Mouse (Mus musculus) small intestine, adult 2 months (tissue): ENCODE measurements at regions not wholly inside any gene's neighbourhood (a gene's known extent, or its start where the extent isn't known, plus 50 kb on each side); places are given as distances from the start of the nearest gene placed in this dataset.
A peak's percentile ranks its signal among the peaks of the same experiment; 100 is the strongest.

ENCODE experiments used
- H3K27ac ChIP-seq: fragments of 200-500 bp; 2 replicates; pipeline ENCODE4 v1.5.1; 2012; ENCODE audit warnings: low read depth, low read length, control low read depth, inconsistent platforms; ENCODE audit not compliant: insufficient read depth
- H3K27me3 ChIP-seq: fragments of 200-500 bp; 2 replicates; pipeline ENCODE4 v1.6.1; 2012; ENCODE audit warnings: mild to moderate bottlenecking, moderate library complexity, low read length, inconsistent platforms; ENCODE audit not compliant: control insufficient read depth, insufficient read depth
- H3K36me3 ChIP-seq: fragments of 200-500 bp; 2 replicates; pipeline ENCODE4 v1.6.1; 2012; ENCODE audit warnings: mild to moderate bottlenecking, low read length, control low read depth, inconsistent platforms; ENCODE audit not compliant: control insufficient read depth, insufficient read depth
- H3K4me1 ChIP-seq: fragments of 200-500 bp; 2 replicates; pipeline ENCODE4 v1.6.1; 2012; ENCODE audit warnings: low read length, inconsistent platforms, mixed read lengths; ENCODE audit not compliant: control insufficient read depth, insufficient read depth, insufficient read length
- H3K4me3 ChIP-seq: fragments of 200-500 bp; 2 replicates; pipeline ENCODE4 v1.5.1; 2012; ENCODE audit warnings: low read depth, mild to moderate bottlenecking, control low read depth, inconsistent platforms, low read length, moderate library complexity
- CTCF ChIP-seq: fragments of 200-500 bp; IDR thresholded peaks from 2 replicates; pipeline ENCODE4 v1.5.1; 2012; ENCODE audit warnings: low read depth, mild to moderate bottlenecking, control low read depth, inconsistent platforms, low read length, moderate library complexity, mixed read lengths; ENCODE audit not compliant: insufficient replicate concordance, insufficient read length; ENCODE audit errors: extremely low read depth
- POLR2A ChIP-seq: fragments of 200-500 bp; IDR thresholded peaks from 2 replicates; pipeline ENCODE4 v1.6.1; 2012; ENCODE audit warnings: low read depth, mild to moderate bottlenecking, control low read depth, inconsistent platforms, low read length, moderate library complexity
- WGBS: fragments of 180-500 bp; shearing (Covaris S2); methylation state at CpG from one replicate; pipeline ENCODE4 v1.1.7; 2018; 5-methylcytosine and 5-hydroxymethylcytosine counted together

DNA sequence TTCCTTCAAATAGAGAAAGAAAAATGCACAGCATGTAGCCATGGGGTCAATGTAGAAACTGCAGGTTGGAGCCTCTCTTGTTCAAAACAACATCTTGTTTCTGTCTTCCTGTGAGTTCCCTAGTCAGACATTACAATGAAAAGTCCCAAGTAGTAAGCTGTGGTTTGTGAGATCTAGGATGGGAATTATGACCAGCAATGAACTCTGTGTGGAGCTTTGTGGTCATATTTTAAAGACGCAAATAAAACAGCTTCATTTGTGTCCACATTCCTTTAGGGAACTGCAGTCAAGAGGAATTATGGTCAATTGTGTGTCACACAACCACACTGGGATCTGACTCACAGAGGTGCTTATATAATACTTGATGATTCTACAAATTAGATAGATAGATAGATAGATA is 90.2 kb upstream of the Nxt1 start:
- Histone ChIP-seq H3K36me3 (no peaks in the 10 kb centered on the region), H3K4me3 (no peak overlapping the region), H3K4me1 (no peaks in the 10 kb centered on the region), H3K27ac (no peak overlapping the region), H3K27me3 (no peaks in the 10 kb centered on the region)
- 81% methylated on average over 1 of the region's 1 CpGs for WGBS
- TF ChIP-seq POLR2A (no peak), CTCF (no peak)

GRCm38 (mm10) chr2:148581666-148582065 is 90.7 kb upstream of the Nxt1 start:
- no peak for TF ChIP-seq POLR2A
- no peak for TF ChIP-seq CTCF
- H3K36me3 ChIP-seq: no peaks in the 10 kb centered on the region
- no peaks in the 10 kb centered on the region for H3K4me1 ChIP-seq
- H3K27me3 ChIP-seq: no peaks in the 10 kb centered on the region
- WGBS: 59% methylated on average over 4 of the region's 4 CpGs
- H3K27ac ChIP-seq: no peak overlapping the region
- H3K4me3 ChIP-seq: no peak overlapping the region

DNA sequence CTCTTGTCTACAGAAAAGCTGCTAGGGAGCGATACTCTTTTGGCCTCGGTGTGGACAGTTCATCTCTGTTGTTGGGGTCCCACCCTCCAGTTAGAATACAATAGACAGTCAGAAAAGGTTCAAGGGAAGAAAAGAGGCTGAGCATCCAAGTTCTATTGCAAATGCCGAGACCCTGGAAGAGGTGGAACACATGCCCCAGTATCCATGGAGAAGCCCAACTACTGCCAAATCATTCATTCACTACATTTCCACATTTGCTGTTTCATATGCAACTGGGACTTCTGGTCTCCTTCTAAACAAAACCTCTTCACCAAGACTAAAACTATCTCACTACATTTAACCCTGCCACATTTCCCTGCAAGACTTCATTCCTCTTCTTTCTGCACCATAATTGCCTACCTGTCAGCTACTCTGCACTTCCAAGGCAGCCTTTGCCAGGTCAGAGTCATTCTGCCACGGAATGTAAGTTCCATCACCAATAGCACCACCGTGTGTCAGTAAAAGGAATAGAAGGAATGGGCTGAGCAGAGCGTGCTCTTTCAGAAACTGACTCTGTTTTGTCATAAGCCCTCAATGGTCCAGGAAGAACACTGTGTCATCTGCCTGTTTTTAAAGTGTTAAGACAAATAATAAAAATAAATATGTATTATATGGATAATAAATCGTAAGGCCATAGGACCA is 92.0 kb upstream of the Nxt1 start:
- TF ChIP-seq CTCF (0 out of 2 replicates have a peak, but pooled peaks have one; percentile 26), POLR2A (no peak)
- Histone ChIP-seq H3K36me3 (no peaks in the 10 kb centered on the region), H3K4me3 (no peak overlapping the region), H3K4me1 (no peaks in the 10 kb centered on the region), H3K27me3 (no peaks in the 10 kb centered on the region), H3K27ac (no peak overlapping the region)
- 37% methylated on average over 7 of the region's 7 CpGs for WGBS

DNA sequence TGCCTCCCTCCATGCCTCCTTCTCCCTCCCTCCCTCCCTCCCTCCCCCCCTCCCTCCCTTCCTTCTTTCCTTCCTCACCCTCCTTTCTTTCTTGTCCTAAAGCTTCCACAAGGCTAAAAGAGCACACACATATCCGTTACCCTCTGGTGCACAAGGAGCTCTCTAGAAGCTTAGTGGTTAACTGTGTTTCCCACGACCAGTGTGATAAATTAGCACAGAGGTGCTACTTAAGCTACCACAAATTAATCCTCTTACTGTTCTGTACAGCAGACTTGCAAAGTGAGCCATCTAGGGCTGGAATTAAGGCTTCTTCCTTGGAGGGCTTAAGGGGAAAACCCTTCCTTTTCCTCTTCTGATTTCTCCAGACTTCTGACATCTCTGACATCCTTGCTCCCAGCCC is 92.8 kb upstream of the Nxt1 start:
- WGBS: 44% methylated on average over 2 of the region's 2 CpGs

GRCm38 (mm10) chr2:148579027-148579426 is 93.4 kb upstream of the Nxt1 start:
- Histone ChIP-seq H3K36me3 (no peaks in the 10 kb centered on the region), H3K4me3 (no peak overlapping the region), H3K27me3 (no peaks in the 10 kb centered on the region), H3K27ac (no peak overlapping the region), H3K4me1 (peaks cover 3% of the 10 kb centered on the region; the same call in 1 of the 2 replicates)
- 74% methylated on average over 5 of the region's 5 CpGs for whole genome bisulfite sequencing
- TF ChIP-seq POLR2A: no peak

More for the DNA sequence above, 92.8 kb upstream of the Nxt1 start:
- no peak overlapping the region for H3K4me3 ChIP-seq
- no peak overlapping the region for H3K27ac ChIP-seq
- TF ChIP-seq CTCF (no peak), POLR2A (no peak)
- no peaks in the 10 kb centered on the region for H3K36me3 ChIP-seq
- H3K4me1 ChIP-seq: peaks cover 3% of the 10 kb centered on the region; the same call in 1 of the 2 replicates
- H3K27me3 ChIP-seq: no peaks in the 10 kb centered on the region

GRCm38 (mm10) chr2:148578176-148578575 is 94.2 kb upstream of the Nxt1 start:
- Histone ChIP-seq H3K27ac (no peak overlapping the region), H3K4me1 (peaks cover 3% of the 10 kb centered on the region; the same call in 1 of the 2 replicates), H3K4me3 (no peak overlapping the region), H3K36me3 (no peaks in the 10 kb centered on the region), H3K27me3 (no peaks in the 10 kb centered on the region)
- WGBS: 45% methylated on average over 2 of the region's 2 CpGs
- TF ChIP-seq POLR2A (no peak), CTCF (no peak)

DNA sequence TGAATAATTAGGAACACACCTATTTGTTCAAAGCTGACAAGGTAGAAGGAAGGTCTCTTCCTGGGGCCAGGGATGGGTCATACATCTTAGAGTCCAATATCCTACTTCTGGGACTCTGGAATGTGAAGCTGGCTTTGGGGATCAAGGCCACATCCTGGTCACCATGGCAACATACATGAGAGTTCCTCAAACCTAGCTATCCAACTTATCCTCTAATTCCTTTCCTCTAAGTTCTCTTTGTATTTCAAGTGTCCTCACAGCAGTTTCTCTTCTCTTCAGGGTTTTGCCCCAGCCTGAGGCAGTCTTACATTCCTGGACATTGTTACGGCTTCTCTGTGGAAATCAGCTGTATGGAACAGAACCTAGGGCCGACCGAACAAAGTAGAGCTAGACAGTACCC is 97.0 kb upstream of the Nxt1 start:
- Histone ChIP-seq H3K4me3 (no peak overlapping the region), H3K36me3 (no peaks in the 10 kb centered on the region), H3K27ac (no peak overlapping the region), H3K4me1 (peaks cover 11% of the 10 kb centered on the region; the same call in 1 of the 2 replicates), H3K27me3 (no peaks in the 10 kb centered on the region)
- TF ChIP-seq CTCF (no peak), POLR2A (no peak)
- WGBS: 80% methylated on average over 3 of the region's 3 CpGs

DNA sequence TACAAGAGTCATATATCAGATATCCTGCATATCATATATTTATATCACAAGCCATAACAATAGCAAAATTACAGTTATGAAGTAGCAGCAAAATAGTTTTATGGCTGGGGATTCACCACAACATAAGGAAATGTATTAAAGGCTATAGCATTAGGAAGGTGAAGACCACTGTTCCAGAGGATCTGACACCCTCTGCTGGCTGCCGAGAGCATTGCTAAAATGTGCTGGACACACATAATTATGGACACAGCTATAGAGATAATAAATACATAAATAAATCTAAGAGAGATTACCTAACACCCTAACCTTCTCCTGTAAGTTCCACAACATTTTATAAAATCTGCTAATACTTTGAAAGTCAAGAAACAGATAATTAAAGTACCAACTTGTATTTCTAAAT is 100.2 kb upstream of the Nxt1 start:
- H3K4me3 ChIP-seq: no peak overlapping the region
- peaks cover 11% of the 10 kb centered on the region; the same call in 1 of the 2 replicates for H3K4me1 ChIP-seq
- WGBS: 24% methylated on average over 1 of the region's 1 CpGs
- H3K27me3 ChIP-seq: no peaks in the 10 kb centered on the region
- no peaks in the 10 kb centered on the region for H3K36me3 ChIP-seq
- no peak overlapping the region for H3K27ac ChIP-seq
- TF ChIP-seq POLR2A (no peak), CTCF (no peak)
